In genomic region chr8:72306913-72307312, GRCm38 (mm10) we compare ENCODE assay signal across 24 mouse cellular contexts.
"Had no signal": no experiment of that assay in that cellular context is flagged by ENCODE, and none has a peak within 500 bp of the region (broad histone marks: within the 10 kb centered on the region; RNA-seq: fewer than 3 reads in every experiment).

No protein-coding gene starts in this region.

- H3K27ac ChIP-seq: gastrocnemius, adult 2 months; heart, embryonic 13.5 days; hindbrain, embryonic 13.5 days; hindbrain, embryonic 15.5 days; hindbrain, postnatal 0 days; kidney, embryonic 15.5 days; kidney, postnatal 0 days; left cerebral cortex, adult 2 months; limb, embryonic 12.5 days had no signal

- H3K4me2 ChIP-seq: heart, embryonic 11.5 days; heart, embryonic 13.5 days; heart, embryonic 15.5 days; hindbrain, embryonic 13.5 days; hindbrain, embryonic 15.5 days; kidney, embryonic 15.5 days; limb, embryonic 12.5 days had no signal

- H3K27me3 ChIP-seq: heart, embryonic 13.5 days; heart, embryonic 15.5 days; hindbrain, embryonic 13.5 days; hindbrain, embryonic 15.5 days; kidney, embryonic 15.5 days had no signal

- H3K9me3 ChIP-seq: heart, embryonic 13.5 days; heart, embryonic 15.5 days; hindbrain, embryonic 13.5 days; hindbrain, embryonic 15.5 days; kidney, embryonic 15.5 days; limb, embryonic 12.5 days had no signal

- H3K36me3 ChIP-seq: heart, embryonic 13.5 days; heart, embryonic 15.5 days; hindbrain, embryonic 13.5 days; hindbrain, embryonic 15.5 days; kidney, embryonic 15.5 days; limb, embryonic 12.5 days had no signal

- H3K4me3 ChIP-seq: gastrocnemius, adult 2 months; heart, embryonic 13.5 days; heart, embryonic 15.5 days; hindbrain, embryonic 13.5 days; hindbrain, embryonic 15.5 days; kidney, embryonic 15.5 days; left cerebral cortex, adult 2 months; limb, embryonic 12.5 days had no signal

- ATAC-seq: forebrain, embryonic 16.5 days; hindbrain, postnatal 0 days; intestine, embryonic 16.5 days had no signal

- H3K9ac ChIP-seq: heart, embryonic 13.5 days; heart, embryonic 15.5 days; hindbrain, embryonic 13.5 days; hindbrain, embryonic 15.5 days; kidney, embryonic 15.5 days; limb, embryonic 12.5 days had no signal

- DNase-seq: gastrocnemius, adult 2 months; gastrocnemius, postnatal 14 days; gastrocnemius, postnatal 36 days; heart, adult 18-20 months; heart, postnatal 14 days; heart, postnatal 36 days; kidney, adult 11 months; kidney, adult 2 months; kidney, adult 9 months; kidney, postnatal 14 days; kidney, postnatal 36 days; liver had no signal

- H3K4me1 ChIP-seq: hindbrain, embryonic 15.5 days; limb, embryonic 12.5 days had no signal
